Mouse (Mus musculus) midbrain, embryonic 12.5 days (tissue): ENCODE results near the gene Psma4. TPM values are rescaled to one million over a fixed set of nuclear protein-coding genes. Genes with fewer than 3 reads are reported as not detected.

ENCODE experiments used
- ATAC-seq: fragments of 200-750 bp; cut with Nextera tagmentation; 2 replicates; pipeline ENCODE4 v1.8.0; 2017; ENCODE audit warnings: low read depth, moderate TSS enrichment, moderate library complexity; ENCODE audit not compliant: low FRiP score
- H3K27ac ChIP-seq: fragments of 300-500 bp; sonication (generic); replicated peaks from 2 replicates; pipeline ENCODE4 v1.5.1; 2016; ENCODE audit warnings: mild to moderate bottlenecking
- H3K27me3 ChIP-seq: fragments of 300-500 bp; sonication (generic); 2 replicates; pipeline ENCODE4 v1.6.1; 2016; ENCODE audit warnings: mild to moderate bottlenecking
- H3K36me3 ChIP-seq: fragments of 300-500 bp; sonication (generic); 2 replicates; pipeline ENCODE4 v1.6.1; 2016
- H3K4me1 ChIP-seq: fragments of 300-500 bp; sonication (generic); 2 replicates; pipeline ENCODE4 v1.6.1; 2016
- H3K4me2 ChIP-seq: fragments of 300-500 bp; sonication (generic); replicated peaks from 2 replicates; pipeline ENCODE4 v1.6.1; 2016; ENCODE audit warnings: mild to moderate bottlenecking, moderate library complexity
- H3K4me3 ChIP-seq: fragments of 300-500 bp; sonication (generic); 2 replicates; pipeline ENCODE4 v1.5.1; 2016; ENCODE audit warnings: mild to moderate bottlenecking
- H3K9ac ChIP-seq: fragments of 300-500 bp; sonication (generic); replicated peaks from 2 replicates; pipeline ENCODE4 v1.6.1; 2016; ENCODE audit warnings: mild to moderate bottlenecking, moderate library complexity
- H3K9me3 ChIP-seq: fragments of 300-500 bp; sonication (generic); 2 replicates; pipeline ENCODE4 v1.6.1; 2016; ENCODE audit warnings: mild to moderate bottlenecking
- WGBS: fragments of 180-500 bp; shearing (Covaris S2); methylation state at CpG from one replicate; pipeline ENCODE4 v1.1.7; 2016; 5-methylcytosine and 5-hydroxymethylcytosine counted together
- polyA plus RNA-seq: library from polyadenylated mRNA; unstranded; fragments of >200 nt; fragmentation: Nextera tagmentation; extraction: Ambion mirVana; gene quantifications from 2 replicates; pipeline ENCODE4 v1.2.1, GENCODE M21; 2016

Gene Psma4
- polyA plus RNA-seq, 1 experiment from 2014 or later: 263 TPM

- no peak overlapping the region for H3K4me2 ChIP-seq
- ATAC-seq: no peak
- no peak overlapping the region for H3K27ac ChIP-seq
- H3K36me3 ChIP-seq: no peaks in the 10 kb centered on the region
- H3K4me1 ChIP-seq: no peaks in the 10 kb centered on the region
- H3K4me3 ChIP-seq: no peak overlapping the region
- no peaks in the 10 kb centered on the region for H3K9me3 ChIP-seq
- 93% methylated on average over 3 of the region's 3 CpGs for WGBS
- H3K9ac ChIP-seq: no peak overlapping the region
- no peaks in the 10 kb centered on the region for H3K27me3 ChIP-seq
Measured at GRCm38 (mm10) chr9:54995645-54996044, 45.1 kb downstream of the Psma4 start.

- no peak overlapping the region for H3K4me3 ChIP-seq
- H3K4me2 ChIP-seq: no peak overlapping the region
- no peak overlapping the region for H3K27ac ChIP-seq
- no peak overlapping the region for H3K9ac ChIP-seq
- no peaks in the 10 kb centered on the region for H3K36me3 ChIP-seq
- no peaks in the 10 kb centered on the region for H3K27me3 ChIP-seq
- H3K4me1 ChIP-seq: no peaks in the 10 kb centered on the region
- 81% methylated on average over 4 of the region's 4 CpGs for WGBS
- H3K9me3 ChIP-seq: no peaks in the 10 kb centered on the region
- no peak for ATAC-seq
Measured at GRCm38 (mm10) chr9:55003609-55004008, 53.0 kb downstream of the Psma4 start.

Other genes starting within 250 kb of the Psma4 start
- 128 and 134 TPM in 2 replicates for gene Wdr61, start 216.3 kb upstream of the Psma4 start, polyA plus RNA-seq
- gene Crabp1, start 186.0 kb upstream of the Psma4 start, polyA plus RNA-seq: 418 and 522 TPM in 2 replicates
- 69.3 and 72.6 TPM in 2 replicates for gene Ireb2, start 87.0 kb upstream of the Psma4 start, polyA plus RNA-seq
- gene Hykk, start 33.5 kb upstream of the Psma4 start, polyA plus RNA-seq: 4.9 and 5.0 TPM in 2 replicates
- 0.73 and 1.2 TPM in 2 replicates for gene AY074887, start 208 bp downstream of the Psma4 start, polyA plus RNA-seq
- 5.5 and 5.6 TPM in 2 replicates for gene Chrna5, start 30.1 kb downstream of the Psma4 start, polyA plus RNA-seq
- 9.0 and 9.8 TPM in 2 replicates for gene Chrna3, start 75.8 kb downstream of the Psma4 start, polyA plus RNA-seq
- 1.1 and 1.3 TPM in 2 replicates for gene Chrnb4, start 98.0 kb downstream of the Psma4 start, polyA plus RNA-seq
- 47.0 and 48.6 TPM in 2 replicates for gene Ube2q2, start 198.1 kb downstream of the Psma4 start, polyA plus RNA-seq